ENCODE assay signal across 8 mouse cellular contexts in the genomic region with DNA sequence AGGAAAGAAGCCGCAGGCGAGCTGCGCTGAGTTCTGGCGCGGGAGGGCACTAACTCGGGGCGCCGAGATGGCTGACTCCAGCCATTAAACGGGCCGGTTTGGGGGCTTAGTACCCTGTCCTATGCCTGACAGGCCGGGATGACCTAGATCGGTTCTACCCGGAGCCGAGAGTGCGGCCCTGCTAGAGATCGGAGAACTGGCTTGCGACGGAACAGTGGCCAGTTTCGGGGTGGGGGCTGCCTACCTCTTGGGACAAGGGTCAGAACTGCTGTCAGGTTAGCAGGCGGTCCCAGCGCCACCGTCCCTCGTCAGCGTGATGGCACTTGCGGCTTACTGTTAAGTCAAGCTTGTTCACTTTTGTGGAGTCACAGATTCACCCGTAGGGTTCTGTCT. TPM values are rescaled to one million over a fixed set of nuclear protein-coding genes. Genes with fewer than 3 reads are reported as not detected.
DNase-seq lines count a peak whose midpoint lies in the region; ATAC-seq lines count a peak whose summit lies in the region.

No protein-coding gene starts in this region.

- DNase-seq in kidney, adult 18-20 months = no peak
- DNase-seq in c-Kit-positive CD71-positive TER-119-negative erythroid progenitor cells, embryonic 14.5 days (ENCODE audit: low read depth) = peak; percentile 29
- no peak for DNase-seq in hindbrain, embryonic 11.5 days (ENCODE audit: low spot score)
- no peak for DNase-seq in urinary bladder, postnatal 25 days (ENCODE audit: low spot score)
- DNase-seq in gastrocnemius, postnatal 25 days = no peak
- no peak for DNase-seq in right cerebral cortex, adult 18-20 months

- H3K27ac ChIP-seq in kidney, embryonic 16.5 days (ENCODE audit: low read length) = peak overlapping the region; percentile 96
- H3K27ac ChIP-seq in hindbrain, embryonic 11.5 days (ENCODE audit: low read depth, low read length) = peak overlapping the region; percentile 81

- H3K4me1 ChIP-seq in kidney, embryonic 16.5 days (ENCODE audit: insufficient read depth, low read length) = peaks cover 28% of the 10 kb centered on the region
- H3K4me1 ChIP-seq in hindbrain, embryonic 11.5 days (replicated peaks; ENCODE audit: control insufficient read depth, insufficient read depth, low read length) = peaks cover 10% of the 10 kb centered on the region

- peak; percentile 55 for ATAC-seq in kidney, embryonic 16.5 days (ENCODE audit: low FRiP score, low TSS enrichment)
- ATAC-seq in hindbrain, embryonic 11.5 days (ENCODE audit: low FRiP score) = peak; percentile 55; the same call in 1 of the 2 replicates
- ATAC-seq in megakaryocyte progenitor cell, adult 5-6 weeks (replicated peaks; ENCODE audit: poor library complexity) = peak; percentile 7; the same call in 1 of the 2 replicates

- peak overlapping the region; percentile 88 for H3K9ac ChIP-seq in kidney, embryonic 16.5 days (replicated peaks; ENCODE audit: low read length)
- peak overlapping the region; percentile 96 for H3K9ac ChIP-seq in hindbrain, embryonic 11.5 days (ENCODE audit: low read depth, low read length)

- H3K4me3 ChIP-seq in kidney, embryonic 16.5 days (ENCODE audit: low read length) = peak overlapping the region; percentile 96
- H3K4me3 ChIP-seq in hindbrain, embryonic 11.5 days (ENCODE audit: low read depth, low read length) = peak overlapping the region; percentile 99

- WGBS in kidney, embryonic 16.5 days = under 1% methylated on average over 26 of the region's 26 CpGs
- under 1% methylated on average over 26 of the region's 26 CpGs for WGBS in hindbrain, embryonic 11.5 days

- H3K9me3 ChIP-seq in kidney, embryonic 16.5 days (ENCODE audit: low read length) = no peaks in the 10 kb centered on the region
- H3K9me3 ChIP-seq in hindbrain, embryonic 11.5 days (ENCODE audit: control insufficient read depth, low read length) = no peaks in the 10 kb centered on the region

- H3K36me3 ChIP-seq in kidney, embryonic 16.5 days (ENCODE audit: insufficient read depth, low read length) = peaks cover 32% of the 10 kb centered on the region
- H3K36me3 ChIP-seq in hindbrain, embryonic 11.5 days (ENCODE audit: control insufficient read depth, insufficient read depth, low read length) = peaks cover 13% of the 10 kb centered on the region

- H3K27me3 ChIP-seq in kidney, embryonic 16.5 days (ENCODE audit: insufficient read depth, low read length) = no peaks in the 10 kb centered on the region
- no peaks in the 10 kb centered on the region for H3K27me3 ChIP-seq in hindbrain, embryonic 11.5 days (ENCODE audit: control insufficient read depth, insufficient read depth, low read length)

- H3K4me2 ChIP-seq in kidney, embryonic 16.5 days (replicated peaks; ENCODE audit: low read depth, low read length) = peak overlapping the region; percentile 85
- H3K4me2 ChIP-seq in hindbrain, embryonic 11.5 days (replicated peaks; ENCODE audit: low read depth, low read length) = peak overlapping the region; percentile 89

RNA-seq across cellular contexts. Expression of gene Gga3, which starts 0.4 kb away (rescaled TPM):
- 24.5 and 26.8 TPM in 2 replicates for polyA plus RNA-seq in kidney, embryonic 16.5 days (2015; fragmentation: Nextera tagmentation; extraction: Ambion mirVana)
- 24.7 and 25.1 TPM in 2 replicates for polyA plus RNA-seq in hindbrain, embryonic 11.5 days (2014; fragmentation: Nextera tagmentation; extraction: Ambion mirVana)
- 27.9 and 28.3 TPM in 2 replicates for total RNA-seq in megakaryocyte progenitor cell, adult 5-6 weeks (2015)
- 17.0 and 40.0 TPM in 2 replicates for total RNA-seq in megakaryocyte progenitor cell, adult 5-6 weeks (2017)
- 10 to 100 TPM; 10.8 to 12.5 TPM for total RNA-seq in gastrocnemius, postnatal 25 days (2021)

RNA-seq across cellular contexts. Expression of gene Mrps7, which starts 0.6 kb away (rescaled TPM):
- 101 and 103 TPM in 2 replicates for polyA plus RNA-seq in kidney, embryonic 16.5 days (2015; fragmentation: Nextera tagmentation; extraction: Ambion mirVana)
- 93.3 and 105 TPM in 2 replicates for polyA plus RNA-seq in hindbrain, embryonic 11.5 days (2014; fragmentation: Nextera tagmentation; extraction: Ambion mirVana)
- total RNA-seq in megakaryocyte progenitor cell, adult 5-6 weeks (2015) = 56.9 and 63.7 TPM in 2 replicates
- 43.2 and 50.3 TPM in 2 replicates for total RNA-seq in megakaryocyte progenitor cell, adult 5-6 weeks (2017)
- total RNA-seq in gastrocnemius, postnatal 25 days (2021) = 10 to 100 TPM; 62.2 to 67.5 TPM

RNA-seq across cellular contexts. Expression of gene Mif4gd, which starts 8.5 kb away (rescaled TPM):
- polyA plus RNA-seq in kidney, embryonic 16.5 days (2015; fragmentation: Nextera tagmentation; extraction: Ambion mirVana) = 42.8 and 47.1 TPM in 2 replicates
- 14.2 and 17.7 TPM in 2 replicates for polyA plus RNA-seq in hindbrain, embryonic 11.5 days (2014; fragmentation: Nextera tagmentation; extraction: Ambion mirVana)
- total RNA-seq in megakaryocyte progenitor cell, adult 5-6 weeks (2015) = 20.4 and 27.4 TPM in 2 replicates
- 17.7 and 23.0 TPM in 2 replicates for total RNA-seq in megakaryocyte progenitor cell, adult 5-6 weeks (2017)
- total RNA-seq in gastrocnemius, postnatal 25 days (2021) = 10 to 100 TPM; 35.1 to 54.4 TPM

RNA-seq across cellular contexts. Expression of gene Slc25a19, which starts 23.8 kb away (rescaled TPM):
- polyA plus RNA-seq in kidney, embryonic 16.5 days (2015; fragmentation: Nextera tagmentation; extraction: Ambion mirVana) = 51.0 and 56.1 TPM in 2 replicates
- 24.9 and 27.1 TPM in 2 replicates for polyA plus RNA-seq in hindbrain, embryonic 11.5 days (2014; fragmentation: Nextera tagmentation; extraction: Ambion mirVana)
- 8.7 and 10.2 TPM in 2 replicates for total RNA-seq in megakaryocyte progenitor cell, adult 5-6 weeks (2015)
- 15.2 and 18.2 TPM in 2 replicates for total RNA-seq in megakaryocyte progenitor cell, adult 5-6 weeks (2017)
- 10 to 100 TPM; 44.7 to 58.7 TPM for total RNA-seq in gastrocnemius, postnatal 25 days (2021)

RNA-seq across cellular contexts. Expression of gene Nup85, which starts 40.1 kb away (rescaled TPM):
- 180 and 184 TPM in 2 replicates for polyA plus RNA-seq in kidney, embryonic 16.5 days (2015; fragmentation: Nextera tagmentation; extraction: Ambion mirVana)
- 156 and 175 TPM in 2 replicates for polyA plus RNA-seq in hindbrain, embryonic 11.5 days (2014; fragmentation: Nextera tagmentation; extraction: Ambion mirVana)
- 131 and 149 TPM in 2 replicates for total RNA-seq in megakaryocyte progenitor cell, adult 5-6 weeks (2015)
- total RNA-seq in megakaryocyte progenitor cell, adult 5-6 weeks (2017) = 131 and 147 TPM in 2 replicates
- 10 to 100 TPM; 21.4 to 23.8 TPM for total RNA-seq in gastrocnemius, postnatal 25 days (2021)
